Mouse (Mus musculus) kidney, adult 11 months (tissue): ENCODE data around the gene Ptpn22.

Experiments used
- DNase-seq: peaks from one replicate; pipeline ENCODE4 v3.0.0; 2022

The Ptpn22 gene

GRCm38 (mm10) chr3:103944794-103945562, 85.4 kb downstream of the Ptpn22 start:
- no peak for DNase-seq

- DNase-seq: no peak
Observed at GRCm38 (mm10) chr3:103948666-103949065, 89.1 kb downstream of the Ptpn22 start.

DNA sequence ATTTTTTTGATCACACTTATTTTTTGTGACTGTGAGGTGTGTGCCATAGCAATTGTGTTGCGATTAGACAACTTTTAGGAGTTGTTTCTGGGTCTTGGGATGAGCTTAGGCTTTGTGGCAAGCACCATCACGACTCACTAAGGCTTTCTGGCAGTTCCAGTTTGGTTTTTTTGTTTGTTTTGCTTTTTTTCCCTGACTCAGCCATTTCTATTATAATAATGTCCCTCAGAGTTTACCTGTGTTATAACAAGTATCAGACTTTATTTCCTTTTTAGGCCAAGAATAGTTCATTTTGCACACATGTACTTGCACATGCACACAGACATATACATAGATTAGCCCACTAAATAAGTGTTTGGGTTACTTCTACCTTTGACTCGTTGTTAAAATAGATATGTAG, 101.0 kb downstream of the Ptpn22 start:
- DNase-seq: no peak
